Mouse (Mus musculus): Measurements from ENCODE around the gene Rcn3. TPM values are rescaled to one million over a fixed set of nuclear protein-coding genes. Genes with fewer than 3 reads are reported as not detected.

Gene Rcn3
- polyA plus RNA-seq, 1 experiment = 10.4 TPM

GRCm38 (mm10) chr7:45077829-45078228 lies 14.2 kb downstream of the Rcn3 start:
- H3K27ac ChIP-seq (ENCODE audit: control insufficient read depth, insufficient read depth, low read depth, low read length) = no peak overlapping the region
- no peak for TF ChIP-seq CTCF (IDR thresholded peaks at IDR 0.05; ENCODE audit: control insufficient read depth, insufficient read depth, insufficient replicate concordance, low read depth, low read length)
- TF ChIP-seq POLR2A (IDR thresholded peaks at IDR 0.05; ENCODE audit: control insufficient read depth, low read depth, low read length) = no peak
- no peak overlapping the region for H3K4me3 ChIP-seq (ENCODE audit: control insufficient read depth, low read depth, low read length)
- peaks cover 21% of the 10 kb centered on the region for H3K4me1 ChIP-seq (ENCODE audit: control insufficient read depth, insufficient read depth, low read length)
- H3K36me3 ChIP-seq (ENCODE audit: control insufficient read depth, insufficient read depth, low read length) = no peaks in the 10 kb centered on the region; the same call in 1 of the 2 replicates
- H3K27me3 ChIP-seq (ENCODE audit: control insufficient read depth, insufficient read depth, low read length) = no peaks in the 10 kb centered on the region

- Histone ChIP-seq H3K36me3 (ENCODE audit: control insufficient read depth, insufficient read depth, low read length) (no peaks in the 10 kb centered on the region; the same call in 1 of the 2 replicates), H3K4me3 (ENCODE audit: control insufficient read depth, low read depth, low read length) (no peak overlapping the region), H3K4me1 (ENCODE audit: control insufficient read depth, insufficient read depth, low read length) (peaks cover 18% of the 10 kb centered on the region), H3K27ac (ENCODE audit: control insufficient read depth, insufficient read depth, low read depth, low read length) (no peak overlapping the region), H3K27me3 (ENCODE audit: control insufficient read depth, insufficient read depth, low read length) (no peaks in the 10 kb centered on the region)
- TF ChIP-seq POLR2A (IDR thresholded peaks at IDR 0.05; ENCODE audit: control insufficient read depth, low read depth, low read length) (no peak), CTCF (IDR thresholded peaks at IDR 0.05; ENCODE audit: control insufficient read depth, insufficient read depth, insufficient replicate concordance, low read depth, low read length) (no peak)
These were observed 14.7 kb downstream of the Rcn3 start for GRCm38 (mm10) chr7:45077322-45077721.

- Histone ChIP-seq H3K27me3 (ENCODE audit: control insufficient read depth, insufficient read depth, low read length) (no peaks in the 10 kb centered on the region), H3K27ac (ENCODE audit: control insufficient read depth, insufficient read depth, low read depth, low read length) (no peak overlapping the region), H3K36me3 (ENCODE audit: control insufficient read depth, insufficient read depth, low read length) (no peaks in the 10 kb centered on the region; the same call in 1 of the 2 replicates), H3K4me1 (ENCODE audit: control insufficient read depth, insufficient read depth, low read length) (peaks cover 18% of the 10 kb centered on the region), H3K4me3 (ENCODE audit: control insufficient read depth, low read depth, low read length) (peak overlapping the region; percentile 2)
- TF ChIP-seq POLR2A (IDR thresholded peaks at IDR 0.05; ENCODE audit: control insufficient read depth, low read depth, low read length) = 0 out of 2 replicates have a peak, but pooled peaks have one; percentile 7
- TF ChIP-seq CTCF (IDR thresholded peaks at IDR 0.05; ENCODE audit: control insufficient read depth, insufficient read depth, insufficient replicate concordance, low read depth, low read length) = no peak
These were observed 15.5 kb downstream of the Rcn3 start for GRCm38 (mm10) chr7:45076501-45076900.

- Histone ChIP-seq H3K4me3 (ENCODE audit: control insufficient read depth, low read depth, low read length) (no peak overlapping the region), H3K27me3 (ENCODE audit: control insufficient read depth, insufficient read depth, low read length) (no peaks in the 10 kb centered on the region), H3K36me3 (ENCODE audit: control insufficient read depth, insufficient read depth, low read length) (no peaks in the 10 kb centered on the region; the same call in 1 of the 2 replicates), H3K27ac (ENCODE audit: control insufficient read depth, insufficient read depth, low read depth, low read length) (no peak overlapping the region; the same call in 1 of the 2 replicates), H3K4me1 (ENCODE audit: control insufficient read depth, insufficient read depth, low read length) (peaks cover 18% of the 10 kb centered on the region)
- no peak for TF ChIP-seq POLR2A (IDR thresholded peaks at IDR 0.05; ENCODE audit: control insufficient read depth, low read depth, low read length)
- no peak for TF ChIP-seq CTCF (IDR thresholded peaks at IDR 0.05; ENCODE audit: control insufficient read depth, insufficient read depth, insufficient replicate concordance, low read depth, low read length)
These were observed 16.6 kb downstream of the Rcn3 start for GRCm38 (mm10) chr7:45075405-45075804.

GRCm38 (mm10) chr7:45073949-45074348 lies 18.1 kb downstream of the Rcn3 start:
- H3K27ac ChIP-seq (ENCODE audit: control insufficient read depth, insufficient read depth, low read depth, low read length) = no peak overlapping the region
- H3K36me3 ChIP-seq (ENCODE audit: control insufficient read depth, insufficient read depth, low read length) = no peaks in the 10 kb centered on the region; the same call in 1 of the 2 replicates
- H3K27me3 ChIP-seq (ENCODE audit: control insufficient read depth, insufficient read depth, low read length) = no peaks in the 10 kb centered on the region
- H3K4me1 ChIP-seq (ENCODE audit: control insufficient read depth, insufficient read depth, low read length) = peaks cover 18% of the 10 kb centered on the region
- H3K4me3 ChIP-seq (ENCODE audit: control insufficient read depth, low read depth, low read length) = no peak overlapping the region
- TF ChIP-seq CTCF (IDR thresholded peaks at IDR 0.05; ENCODE audit: control insufficient read depth, insufficient read depth, insufficient replicate concordance, low read depth, low read length) = no peak

- H3K27me3 ChIP-seq (ENCODE audit: control insufficient read depth, insufficient read depth, low read length) = no peaks in the 10 kb centered on the region
- no peaks in the 10 kb centered on the region for H3K36me3 ChIP-seq (ENCODE audit: control insufficient read depth, insufficient read depth, low read length)
- H3K4me3 ChIP-seq (ENCODE audit: control insufficient read depth, low read depth, low read length) = no peak overlapping the region
- peaks cover 18% of the 10 kb centered on the region for H3K4me1 ChIP-seq (ENCODE audit: control insufficient read depth, insufficient read depth, low read length)
- no peak overlapping the region for H3K27ac ChIP-seq (ENCODE audit: control insufficient read depth, insufficient read depth, low read depth, low read length)
- TF ChIP-seq CTCF (IDR thresholded peaks at IDR 0.05; ENCODE audit: control insufficient read depth, insufficient read depth, insufficient replicate concordance, low read depth, low read length) = no peak
- no peak for TF ChIP-seq POLR2A (IDR thresholded peaks at IDR 0.05; ENCODE audit: control insufficient read depth, low read depth, low read length)
These were observed 18.8 kb downstream of the Rcn3 start for GRCm38 (mm10) chr7:45073171-45073707.

GRCm38 (mm10) chr7:45072230-45072629 lies 19.8 kb downstream of the Rcn3 start:
- Histone ChIP-seq H3K4me1 (ENCODE audit: control insufficient read depth, insufficient read depth, low read length) (peaks cover 18% of the 10 kb centered on the region), H3K36me3 (ENCODE audit: control insufficient read depth, insufficient read depth, low read length) (no peaks in the 10 kb centered on the region), H3K27me3 (ENCODE audit: control insufficient read depth, insufficient read depth, low read length) (no peaks in the 10 kb centered on the region), H3K27ac (ENCODE audit: control insufficient read depth, insufficient read depth, low read depth, low read length) (no peak overlapping the region), H3K4me3 (ENCODE audit: control insufficient read depth, low read depth, low read length) (no peak overlapping the region)
- TF ChIP-seq POLR2A (IDR thresholded peaks at IDR 0.05; ENCODE audit: control insufficient read depth, low read depth, low read length) = no peak
- TF ChIP-seq CTCF (IDR thresholded peaks at IDR 0.05; ENCODE audit: control insufficient read depth, insufficient read depth, insufficient replicate concordance, low read depth, low read length) = peak; percentile 20; the same call in 1 of the 2 replicates

All from testis, adult 2 months (tissue).